Mouse (Mus musculus) thymus, postnatal 10 days (tissue): ENCODE measurements around the gene Fxyd7.

Experiments used
- DNase-seq, 2 experiments: peaks; one replicate each; pipeline ENCODE4 v3.0.0; 2021; ENCODE audit warnings: low spot score in 2 of 2

The Fxyd7 gene

DNA sequence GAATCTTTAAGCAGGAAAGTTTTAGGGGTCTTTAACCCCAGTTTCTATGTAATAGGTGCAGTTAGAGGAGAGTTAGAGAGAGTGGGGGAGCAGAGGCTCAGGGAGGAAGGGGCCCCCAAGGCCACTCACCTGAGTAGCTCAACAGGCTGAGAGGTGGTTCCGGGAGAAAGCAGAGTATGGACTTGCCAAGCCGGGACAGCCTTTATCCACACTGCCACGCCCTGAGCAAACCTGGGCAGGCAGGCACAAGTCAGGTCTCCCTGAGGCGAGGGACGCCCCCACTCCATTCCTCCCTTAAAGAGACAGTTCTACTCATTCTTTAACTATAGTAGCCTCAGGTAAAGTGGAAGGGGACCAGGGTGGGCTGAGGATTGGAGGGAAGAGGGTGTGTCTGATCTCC lies 25.2 kb upstream of the Fxyd7 start, which contains the start of gene Fxyd3:
Gene Fxyd3, minus strand, starts transcription at position 213 of the 400 bp plus-strand sequence.
- no peak for DNase-seq

DNA sequence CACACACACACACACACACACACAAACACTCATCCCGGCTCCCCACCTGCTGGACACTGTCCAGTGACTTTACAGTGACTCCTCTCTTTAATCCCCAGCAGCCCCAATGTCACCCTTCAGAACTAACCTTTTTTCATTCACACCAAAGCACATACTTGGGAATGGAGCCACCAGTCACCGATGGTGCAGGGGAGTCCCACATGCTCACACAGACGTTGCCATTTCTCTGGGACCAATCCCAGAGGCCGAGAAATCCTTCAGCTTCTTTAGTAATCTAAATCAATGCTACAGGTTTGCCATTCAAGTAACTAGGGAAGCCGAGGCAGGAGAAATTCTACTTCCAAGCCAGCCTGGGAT lies 23.4 kb upstream of the Fxyd7 start:
- DNase-seq = no peak

DNA sequence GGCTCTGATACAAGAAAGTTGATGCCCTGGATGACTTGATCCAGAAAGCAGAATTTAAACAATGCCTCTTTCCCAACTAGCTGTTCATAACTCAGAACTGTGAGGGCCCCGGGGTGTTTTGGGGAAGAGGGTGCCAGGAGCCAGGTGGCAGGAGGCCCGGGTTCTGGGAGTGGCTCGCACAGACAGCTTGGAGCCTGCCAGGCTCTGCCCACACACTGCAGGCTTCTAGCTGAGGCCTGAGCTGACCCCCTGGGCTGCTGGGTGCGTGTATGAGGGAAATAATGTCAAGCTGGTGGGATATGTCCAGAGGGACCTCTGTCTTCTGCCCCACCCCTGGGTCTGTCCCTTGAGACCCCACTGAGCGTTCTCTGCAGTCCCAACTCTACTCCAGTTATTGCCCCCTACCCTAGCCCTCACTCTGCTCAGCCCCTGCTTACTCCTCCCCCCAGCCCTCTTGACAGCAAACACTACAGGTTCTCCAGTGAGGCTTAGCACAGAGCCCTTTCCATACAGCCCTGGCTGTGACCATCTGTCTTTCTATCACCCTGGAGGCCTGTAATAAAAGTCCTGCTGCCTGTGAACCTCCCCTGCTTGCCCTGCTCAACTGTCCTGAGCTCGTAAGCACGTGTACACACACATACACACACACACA lies 22.9 kb upstream of the Fxyd7 start:
- no peak for DNase-seq

DNA sequence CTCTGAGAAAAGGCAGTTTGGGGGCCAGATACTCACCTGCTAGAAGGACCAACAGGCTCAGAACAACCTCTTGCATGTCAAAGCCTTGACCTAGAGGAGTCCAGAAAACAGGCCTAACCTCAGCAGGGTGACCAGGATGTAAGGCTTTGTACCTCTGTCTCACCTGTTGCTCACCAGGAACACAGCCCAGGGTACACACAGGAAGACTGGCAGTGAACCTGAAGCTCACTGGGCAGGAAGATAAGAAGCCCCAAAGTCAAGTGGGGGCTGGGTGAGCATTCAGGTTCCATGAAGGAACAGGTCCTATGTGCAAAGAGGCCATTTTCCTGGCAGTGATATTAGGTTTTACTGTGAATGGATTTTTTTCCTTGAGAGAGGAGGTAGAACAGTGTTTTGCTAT lies 22.3 kb upstream of the Fxyd7 start:
- no peak for DNase-seq

DNA sequence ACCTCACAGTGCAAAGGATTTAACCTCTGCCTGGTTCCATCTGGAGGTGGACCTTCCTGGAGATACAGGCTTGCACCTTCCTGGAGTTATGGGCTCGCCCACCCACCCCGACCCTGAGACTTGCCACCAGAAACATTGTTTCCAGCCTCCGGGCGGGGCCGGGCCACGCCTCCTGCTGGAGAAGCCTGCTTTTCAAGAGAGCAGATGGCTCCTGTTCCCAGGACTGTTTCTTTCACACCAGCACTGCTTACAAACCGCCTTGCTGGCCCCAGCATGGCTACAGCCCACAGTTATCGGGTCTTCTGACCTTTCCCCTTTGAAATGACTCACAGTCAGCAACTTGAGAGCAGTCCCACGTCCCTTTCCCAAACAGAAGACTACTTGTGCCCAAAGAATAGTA lies 21.1 kb upstream of the Fxyd7 start:
- no peak for DNase-seq

DNA sequence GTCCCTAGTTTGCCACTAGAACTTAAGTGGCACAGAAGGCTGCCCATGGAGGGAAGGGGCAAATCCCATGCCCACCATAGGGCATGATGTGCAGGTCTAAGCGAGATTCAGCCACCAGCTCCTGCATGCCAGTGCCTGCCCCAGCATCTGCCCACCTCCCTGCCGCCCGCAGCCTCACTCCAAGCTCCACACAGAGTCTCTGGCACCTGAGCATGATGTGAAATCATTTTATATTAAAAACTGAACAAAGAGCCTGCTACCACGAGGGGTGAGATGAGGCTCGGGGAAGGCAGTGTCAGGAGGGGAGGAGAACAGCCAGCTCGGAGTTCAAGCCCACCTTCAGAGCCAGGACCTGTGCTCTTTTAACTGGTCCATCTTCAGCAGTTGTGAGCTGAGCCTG lies 19.1 kb upstream of the Fxyd7 start:
- no peak for DNase-seq

DNA sequence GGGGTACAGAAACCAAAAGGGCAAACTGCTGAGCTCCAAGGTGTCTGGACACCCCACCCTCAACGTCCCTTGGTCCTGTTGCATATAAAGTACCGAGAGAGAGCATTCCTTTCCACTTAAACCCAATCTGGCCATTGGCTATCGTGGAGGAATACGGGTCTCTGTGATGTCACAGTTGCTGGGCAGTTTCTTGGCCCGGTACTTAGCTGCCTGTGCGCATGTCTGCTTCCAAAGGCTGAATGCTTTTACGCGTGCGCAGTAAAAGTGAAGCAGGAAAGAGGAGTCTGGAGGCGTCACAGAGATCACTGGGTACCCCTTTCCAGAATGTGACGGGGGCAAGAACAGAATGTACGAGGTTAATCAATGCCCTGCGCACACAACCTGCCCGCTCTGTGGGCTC lies 18.2 kb upstream of the Fxyd7 start:
- no peak for DNase-seq

DNA sequence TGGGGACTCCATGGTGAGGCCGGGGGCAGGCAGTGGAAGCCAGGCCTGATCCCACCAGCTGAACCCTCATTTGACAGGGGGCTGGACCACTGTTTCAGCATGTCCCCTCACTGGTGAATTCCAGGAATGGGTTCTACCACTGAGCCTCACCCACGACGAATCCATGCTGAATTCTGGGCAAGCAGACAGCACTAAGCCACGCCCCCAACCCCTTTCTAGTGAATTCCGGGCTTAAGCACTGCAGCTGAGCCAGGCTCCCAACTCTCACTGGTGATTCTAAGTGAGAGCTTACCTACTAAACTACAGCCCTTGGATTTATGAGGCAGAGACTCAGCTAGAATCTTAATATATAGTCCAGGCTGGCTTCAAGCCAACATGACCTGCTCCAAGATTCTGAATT lies 16.6 kb upstream of the Fxyd7 start:
- no peak for DNase-seq

DNA sequence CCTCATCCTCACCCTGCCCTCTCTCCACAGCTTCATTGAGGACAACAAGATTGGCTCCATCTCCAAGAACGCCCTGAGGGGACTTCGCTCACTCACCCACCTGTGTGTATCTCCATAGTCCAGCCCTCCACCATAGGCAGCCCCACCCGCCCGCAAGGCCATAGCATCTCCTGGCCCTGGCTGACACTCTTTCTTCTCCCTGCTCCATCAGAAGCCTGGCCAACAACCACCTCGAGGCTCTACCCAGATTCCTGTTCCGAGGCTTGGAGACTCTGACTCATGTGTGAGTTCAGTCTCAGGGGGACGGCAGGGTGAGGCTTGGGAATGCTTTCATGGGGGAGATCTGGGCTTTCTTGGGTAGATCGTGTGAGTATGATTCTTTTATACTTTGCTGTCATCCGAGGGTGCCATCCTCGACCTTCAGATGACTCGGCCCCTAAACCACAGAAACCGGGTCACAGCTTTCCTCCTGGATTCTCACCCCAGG lies 11.8 kb upstream of the Fxyd7 start:
- no peak for DNase-seq

DNA sequence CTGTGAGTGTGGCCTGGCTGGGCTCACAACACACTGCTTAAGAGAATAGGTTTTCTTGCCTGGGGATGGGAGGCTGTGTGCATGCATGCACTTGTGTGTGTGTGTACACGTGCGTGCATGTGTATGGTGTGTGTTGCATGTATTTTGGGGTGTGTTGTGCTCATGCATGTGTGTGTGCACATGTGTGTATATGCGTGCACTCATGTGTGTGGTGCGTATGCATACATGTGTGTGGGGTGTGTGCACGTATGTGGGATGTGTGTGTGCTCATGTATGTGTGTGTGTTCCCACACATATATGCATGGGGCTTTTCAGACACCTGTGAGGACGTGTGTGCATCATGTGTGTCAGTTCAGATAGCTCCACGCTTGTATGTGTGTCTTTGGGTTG lies 9.3 kb upstream of the Fxyd7 start:
- DNase-seq = no peak

DNA sequence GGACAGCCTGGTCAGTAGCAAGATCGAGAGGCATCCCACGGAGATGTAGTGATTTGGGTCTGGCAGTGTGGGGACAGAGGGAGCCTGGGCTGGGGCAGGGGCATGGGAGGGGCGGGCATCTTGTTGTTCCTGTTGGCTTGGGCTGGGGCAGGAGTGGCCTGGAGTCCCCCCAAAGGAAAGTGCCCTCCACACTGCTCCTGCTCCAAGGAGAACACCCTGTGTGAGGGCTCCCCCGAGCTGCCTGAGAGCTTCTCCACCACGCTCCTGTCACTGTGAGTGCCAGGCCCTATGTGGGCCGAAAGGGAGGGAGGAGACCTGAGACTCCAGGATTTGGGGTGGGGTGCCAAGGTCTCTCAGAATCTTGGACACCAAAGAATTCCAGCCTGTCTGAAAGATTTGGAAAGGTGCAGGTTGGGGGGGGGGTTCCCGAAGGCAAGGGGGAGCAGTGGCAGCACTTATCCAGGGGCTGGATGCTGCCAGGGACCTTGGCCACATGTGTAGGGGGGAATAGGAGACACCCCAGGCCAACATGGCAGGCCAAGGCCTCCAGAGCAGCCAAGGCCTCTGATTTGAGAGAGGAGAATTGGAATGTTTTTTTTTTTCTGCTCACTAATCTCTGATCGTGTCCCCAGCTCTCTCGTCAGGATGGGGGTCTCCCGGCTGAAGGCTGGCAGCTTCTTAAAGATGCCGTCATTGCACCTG lies 8.8 kb upstream of the Fxyd7 start:
- no peak for DNase-seq

DNA sequence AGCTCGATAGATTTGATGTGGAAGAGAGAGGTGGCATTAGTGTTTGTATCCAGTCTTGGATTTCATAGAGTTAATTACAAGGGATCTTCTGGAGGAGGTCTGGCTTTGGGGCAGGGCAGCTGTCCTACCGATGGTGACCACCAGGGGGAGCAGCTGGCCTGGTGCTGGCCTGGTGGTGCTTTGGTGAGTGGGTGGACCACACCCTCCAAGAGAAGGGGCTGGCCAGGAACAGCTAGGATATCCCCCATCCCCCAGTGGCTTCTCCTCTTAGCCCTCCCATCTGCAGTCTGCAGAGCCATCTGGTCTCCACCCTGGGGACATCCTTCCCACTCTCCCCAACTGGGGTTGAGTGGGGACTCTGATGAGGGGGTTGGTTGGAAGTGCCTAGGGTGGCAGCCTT lies 7.8 kb upstream of the Fxyd7 start, which contains the start of gene Lgi4:
Gene Lgi4, plus strand, starts transcription at position 235 of the 400 bp plus-strand sequence.
- DNase-seq = peak in 1 of 2 experiments; percentile 74

DNA sequence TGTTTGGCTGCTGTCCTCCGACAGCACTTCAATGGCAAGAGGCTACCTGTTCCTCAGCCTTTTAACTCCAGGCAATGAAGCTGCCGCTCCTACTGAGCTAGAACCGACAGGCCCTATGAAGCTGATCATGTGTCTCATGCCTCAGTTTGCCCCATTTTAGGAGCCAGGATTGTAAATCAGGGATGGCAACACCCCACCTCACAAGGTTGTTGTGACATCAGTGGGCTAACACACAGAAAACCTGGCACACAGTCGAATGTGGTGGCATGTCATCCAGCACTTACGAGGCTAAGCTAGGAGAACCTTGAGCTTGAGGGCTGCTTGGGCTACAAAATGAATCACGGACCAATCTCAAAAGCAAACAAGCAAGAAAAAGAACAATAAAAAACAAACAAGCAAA lies 6.9 kb upstream of the Fxyd7 start:
- DNase-seq = no peak

DNA sequence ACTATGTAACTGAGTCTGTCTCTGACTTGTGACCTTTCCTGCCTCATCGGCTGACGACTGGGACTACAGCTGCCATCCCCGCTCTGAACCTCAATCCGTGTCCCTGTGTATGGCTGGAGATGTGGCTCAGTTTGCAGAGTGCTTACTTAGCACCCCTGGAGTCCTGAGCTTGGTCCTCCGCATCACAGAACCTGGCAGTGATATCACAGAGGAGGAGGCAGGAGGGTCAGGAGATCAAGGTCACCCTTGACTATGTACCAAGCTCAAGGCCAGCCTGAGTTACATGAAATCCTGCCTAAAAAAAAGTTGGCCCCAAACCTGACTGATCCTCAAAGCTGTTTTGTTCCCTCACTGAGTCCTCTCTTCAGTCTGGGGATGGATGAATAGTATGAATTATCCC lies 6.5 kb upstream of the Fxyd7 start:
- DNase-seq = no peak

DNA sequence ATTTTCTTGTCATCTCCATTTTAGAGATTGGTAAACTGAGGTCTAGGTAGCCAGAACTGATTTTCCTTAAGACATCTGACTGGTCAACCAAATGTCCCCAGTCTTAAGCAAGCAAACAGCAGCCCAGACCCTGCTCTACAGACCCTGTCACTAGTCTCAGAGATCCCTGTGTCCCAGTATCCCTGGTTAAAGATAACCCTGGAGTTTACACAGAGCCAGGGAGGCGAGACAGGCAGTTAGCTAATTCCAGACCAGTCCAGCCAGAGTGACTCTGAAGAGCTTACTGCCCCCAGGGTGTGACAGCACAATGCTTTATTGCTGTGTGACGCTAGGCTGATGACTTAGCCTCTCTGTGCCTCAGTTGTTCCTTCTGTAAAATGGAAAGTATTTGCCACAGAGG lies 5.8 kb upstream of the Fxyd7 start, which contains the start of gene Fxyd1:
Gene Fxyd1, minus strand, starts transcription at position 129 of the 400 bp plus-strand sequence.
- DNase-seq = no peak

DNA sequence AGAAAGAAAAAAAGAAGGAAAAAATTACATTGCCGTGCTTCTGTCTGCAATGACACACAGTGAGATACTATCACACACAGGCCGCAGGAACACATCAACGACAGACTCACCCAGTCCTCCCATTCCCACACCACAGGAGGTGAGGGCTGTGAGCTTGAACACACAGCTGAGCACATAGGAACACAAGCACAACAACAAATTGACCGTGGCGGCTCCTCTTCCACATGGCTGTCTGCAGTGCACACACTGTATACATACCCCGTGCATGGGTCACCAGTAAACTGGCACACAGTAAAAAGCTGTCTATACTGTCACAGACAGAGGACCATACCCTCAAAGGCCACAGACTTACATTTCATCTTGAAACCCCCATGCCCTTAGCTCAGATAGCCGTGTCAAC lies 5.2 kb upstream of the Fxyd7 start:
- DNase-seq = no peak

DNA sequence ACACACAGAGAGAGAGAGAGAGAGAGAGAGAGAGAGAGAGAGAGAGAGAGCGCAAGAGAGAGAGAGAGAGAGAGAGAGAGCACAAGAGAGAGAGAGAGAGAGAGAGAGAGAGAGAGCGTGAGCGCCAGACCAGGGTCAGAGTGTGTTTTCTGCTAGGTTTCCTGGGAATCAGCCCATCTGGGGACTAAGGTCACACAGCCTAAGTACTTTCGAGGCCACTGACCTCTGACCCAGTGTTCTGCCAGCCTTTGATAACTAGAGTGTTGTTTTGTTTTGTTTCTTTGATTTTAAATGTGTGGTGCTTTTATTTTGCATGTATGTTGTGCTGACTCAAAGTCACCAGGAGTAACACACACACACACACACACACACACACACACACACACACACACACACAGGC lies 4.6 kb upstream of the Fxyd7 start:
- no peak for DNase-seq

DNA sequence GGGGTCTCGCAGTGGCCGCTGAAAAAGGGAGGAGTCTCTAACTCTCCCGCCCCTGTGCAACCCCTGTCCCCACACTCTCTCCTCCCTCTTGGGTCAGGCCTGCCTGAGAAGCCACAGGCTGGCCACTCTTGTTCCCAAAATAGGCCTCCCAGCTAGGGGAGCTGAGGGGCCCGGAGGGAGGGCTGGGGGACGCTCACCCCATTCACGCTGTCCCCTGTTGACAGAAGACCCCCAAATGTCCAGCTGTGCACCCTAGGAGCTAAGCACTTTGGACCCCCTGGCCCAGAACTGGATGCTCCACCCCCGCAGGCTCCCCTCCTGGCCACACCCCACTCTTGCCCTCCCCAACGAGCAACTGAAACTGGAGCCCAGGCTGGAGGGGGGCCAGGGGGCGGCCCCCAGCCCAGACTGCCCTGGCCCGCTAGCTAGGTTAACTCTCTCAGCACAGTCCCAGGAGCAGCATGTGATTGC lies 4.1 kb upstream of the Fxyd7 start:
- DNase-seq = no peak

DNA sequence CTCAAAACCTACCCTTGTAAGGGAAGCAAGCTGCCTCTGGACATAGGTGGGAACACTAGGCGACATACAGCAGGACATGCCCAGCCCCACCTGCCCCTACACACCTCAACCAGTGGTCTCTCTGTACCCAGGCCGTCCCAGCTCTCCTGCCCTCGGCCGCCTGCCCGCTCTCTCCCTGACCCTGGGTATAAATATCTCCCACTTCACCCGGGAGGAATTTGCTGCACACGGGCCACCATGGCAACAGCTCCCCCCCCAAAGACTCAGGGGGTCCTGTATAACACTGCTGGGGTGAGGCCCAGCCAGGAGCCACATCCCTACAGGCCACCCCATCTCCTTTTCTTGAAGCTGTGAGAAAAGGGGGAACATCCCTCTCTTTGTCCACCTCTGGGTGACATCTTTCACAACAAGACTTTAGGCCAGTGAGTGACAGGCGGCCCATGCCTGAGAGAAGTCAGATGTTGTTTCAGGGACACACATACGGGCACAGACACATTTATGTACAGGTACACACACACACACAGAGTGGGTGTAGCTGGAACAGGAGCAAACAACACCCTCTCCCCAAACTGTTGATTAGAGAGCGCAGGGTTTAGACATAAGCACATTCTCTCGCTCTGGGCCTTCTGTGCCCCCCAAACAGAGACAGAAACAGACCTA lies 3.5 kb upstream of the Fxyd7 start:
- DNase-seq = no peak

DNA sequence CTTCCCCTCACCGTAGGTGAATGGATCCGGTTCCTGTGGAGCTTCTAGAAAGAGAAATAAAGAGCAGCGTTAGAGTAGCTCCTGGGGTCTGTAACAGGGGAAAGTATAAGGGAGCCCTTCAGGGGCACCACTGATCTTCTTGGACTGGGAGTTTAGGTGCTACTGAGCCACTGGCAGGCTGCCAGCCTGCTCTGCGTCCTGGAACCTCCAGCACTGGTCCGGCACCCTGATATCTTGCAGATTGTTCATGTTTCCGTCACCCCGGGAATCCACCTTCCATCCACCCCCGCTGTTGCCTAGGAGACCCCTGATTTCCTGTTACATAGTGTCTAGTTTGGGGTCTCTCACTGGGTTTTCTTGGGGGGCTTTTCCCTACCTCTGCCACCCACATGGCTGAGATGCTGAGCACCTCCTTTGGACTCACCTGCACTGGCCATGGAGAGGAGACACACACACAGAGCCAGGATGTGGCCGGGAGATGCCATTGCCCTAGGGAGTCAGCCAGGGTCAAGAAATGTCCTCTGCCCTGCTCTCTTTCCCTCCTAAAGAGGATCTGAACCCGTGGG lies 2.7 kb upstream of the Fxyd7 start:
- no peak for DNase-seq

DNA sequence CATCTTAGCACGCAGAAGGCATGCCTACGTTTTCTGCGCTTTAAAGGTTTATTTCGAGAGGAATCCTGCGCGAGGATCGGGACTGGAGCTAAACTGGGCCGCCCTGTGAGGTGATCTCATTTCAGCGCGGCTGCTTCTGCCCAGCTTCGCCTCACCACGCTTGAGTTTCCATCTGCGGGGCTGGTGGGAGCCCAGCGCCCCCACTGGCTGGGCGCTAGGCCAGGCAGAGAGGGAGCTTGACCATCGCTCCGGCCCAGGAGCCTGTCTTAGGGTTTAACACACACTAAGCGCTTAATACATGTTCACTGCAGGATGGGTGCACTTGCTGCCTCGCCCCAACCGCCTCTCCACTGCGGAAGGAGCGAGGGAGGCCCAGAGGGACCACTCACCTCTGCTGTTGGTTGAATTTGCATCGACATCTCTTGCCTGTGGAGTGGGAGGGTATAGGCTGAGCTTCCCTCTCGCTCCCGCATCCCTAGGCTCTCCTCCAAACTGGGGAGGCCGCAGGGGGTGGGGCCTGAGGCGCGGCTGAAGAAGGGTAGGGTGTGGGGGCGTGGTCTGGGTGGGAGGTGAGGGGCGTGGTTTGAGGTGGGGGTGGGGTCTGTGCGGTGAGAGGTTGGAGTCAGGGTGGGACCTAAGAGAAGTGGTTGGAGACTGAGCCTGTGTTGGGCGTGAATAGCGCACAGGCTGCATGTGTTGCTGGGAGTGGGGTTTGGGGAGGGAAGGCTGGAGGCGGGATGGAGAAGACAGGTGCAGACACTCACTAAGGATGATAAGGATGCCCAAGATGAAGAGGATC lies 1.6 kb upstream of the Fxyd7 start:
- no peak for DNase-seq

DNA sequence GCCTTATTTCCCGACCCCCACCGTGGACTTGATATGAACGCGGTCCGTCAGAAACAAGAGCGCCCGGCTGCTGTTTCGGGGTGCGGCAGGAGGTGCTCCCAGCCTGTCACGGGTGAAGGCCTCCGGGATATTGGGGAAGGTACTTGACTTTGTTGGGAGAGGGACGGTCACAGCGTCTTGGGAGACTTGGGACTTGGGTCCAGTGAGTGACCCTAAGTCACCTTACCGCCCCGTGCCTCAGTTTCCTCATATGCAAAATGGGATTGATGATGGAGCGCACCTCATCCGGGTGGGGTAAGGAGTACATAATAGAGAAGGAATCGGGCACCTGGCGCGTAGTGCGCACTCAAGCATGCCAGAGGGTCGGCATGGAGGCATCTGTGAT lies 976 bp upstream of the Fxyd7 start:
- DNase-seq = no peak
